Mouse (Mus musculus) mouse trophoblast stem cell (cell line): ENCODE measurements around the gene Mdp1.

Source experiments
- in situ Hi-C, 2 experiments: fragments of 300-500 bp; cut with MseI, MboI; formaldehyde crosslinking; loops; 2 replicates in 1 of 2; 3 replicates in 1 of 2; pipeline ENCODE4 v1.15.1; 2025

Mdp1 gene

DNA sequence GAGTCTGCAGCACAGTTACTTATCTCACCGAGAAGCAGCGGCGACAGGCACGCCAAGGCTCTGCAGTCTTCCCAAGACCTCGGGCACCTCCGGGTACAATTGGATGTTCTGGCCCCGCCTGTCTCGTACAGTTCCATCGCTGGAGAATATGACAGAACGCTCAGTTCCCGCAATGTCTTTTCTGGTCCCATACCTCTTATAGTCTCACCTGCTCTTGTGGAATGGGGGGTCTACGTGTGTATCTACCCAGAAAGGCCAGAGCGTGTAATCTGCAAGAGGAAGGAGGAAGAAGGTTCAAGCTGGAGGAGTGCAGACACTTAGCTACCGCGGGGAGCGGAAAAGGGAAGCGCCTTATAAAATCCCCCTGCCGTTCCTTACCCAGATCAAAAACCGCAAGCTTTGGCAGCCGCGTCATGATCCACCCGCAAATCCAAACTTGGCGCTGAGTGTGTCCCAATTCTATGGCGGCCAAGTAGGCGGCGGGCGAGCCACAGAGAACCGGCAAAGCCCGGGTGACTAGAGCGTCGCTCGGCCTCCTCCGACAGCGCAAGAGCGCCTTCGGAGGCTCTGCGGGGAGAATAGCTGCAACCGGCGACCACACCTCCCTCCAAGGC lies at the start of gene Mdp1:
Gene Mdp1 (minus strand): TSS at position 549 of the 614 bp plus-strand sequence.
- in situ Hi-C loops = no loop called here

DNA sequence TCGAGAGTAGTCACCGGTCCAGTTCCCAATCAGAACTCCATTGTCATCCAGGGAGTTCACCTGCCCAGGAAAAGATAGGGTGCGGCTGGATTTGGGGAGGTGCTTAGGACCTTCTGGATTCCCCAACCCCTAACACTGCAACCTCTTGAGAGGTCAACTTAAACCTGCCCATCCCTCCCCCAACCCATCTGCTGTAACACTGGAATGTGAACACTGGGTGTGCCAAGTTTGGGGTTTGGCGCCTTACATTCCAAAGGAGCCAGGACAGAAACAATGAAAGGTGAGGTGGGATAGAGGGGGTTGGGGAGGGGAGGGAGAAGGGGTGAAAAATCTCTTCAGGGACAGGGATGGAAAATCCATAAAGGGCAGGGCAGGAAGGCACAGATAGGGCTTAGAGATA lies 49.2 kb upstream of the Mdp1 start:
- in situ Hi-C loops = no loop called here

DNA sequence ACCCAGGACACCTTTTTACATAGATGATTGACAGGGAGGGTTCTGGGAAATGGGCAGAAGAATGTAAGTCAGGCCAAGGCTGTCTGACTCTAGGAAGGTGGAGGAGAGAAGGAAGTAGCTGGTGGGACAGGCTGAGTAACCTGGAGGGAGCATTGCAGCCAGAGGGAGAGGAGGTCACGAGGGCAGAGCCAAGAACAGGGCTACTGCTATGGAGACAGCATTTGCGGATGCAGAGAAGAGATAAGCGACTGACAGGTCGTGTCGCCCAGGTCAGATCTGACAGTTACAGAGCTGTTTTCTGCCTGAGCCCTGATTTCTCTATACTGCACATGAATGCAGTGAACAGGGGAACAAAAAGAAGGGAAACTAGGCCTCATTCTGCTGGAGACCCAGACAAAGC lies 47.1 kb upstream of the Mdp1 start:
- in situ Hi-C loops = no loop called here

DNA sequence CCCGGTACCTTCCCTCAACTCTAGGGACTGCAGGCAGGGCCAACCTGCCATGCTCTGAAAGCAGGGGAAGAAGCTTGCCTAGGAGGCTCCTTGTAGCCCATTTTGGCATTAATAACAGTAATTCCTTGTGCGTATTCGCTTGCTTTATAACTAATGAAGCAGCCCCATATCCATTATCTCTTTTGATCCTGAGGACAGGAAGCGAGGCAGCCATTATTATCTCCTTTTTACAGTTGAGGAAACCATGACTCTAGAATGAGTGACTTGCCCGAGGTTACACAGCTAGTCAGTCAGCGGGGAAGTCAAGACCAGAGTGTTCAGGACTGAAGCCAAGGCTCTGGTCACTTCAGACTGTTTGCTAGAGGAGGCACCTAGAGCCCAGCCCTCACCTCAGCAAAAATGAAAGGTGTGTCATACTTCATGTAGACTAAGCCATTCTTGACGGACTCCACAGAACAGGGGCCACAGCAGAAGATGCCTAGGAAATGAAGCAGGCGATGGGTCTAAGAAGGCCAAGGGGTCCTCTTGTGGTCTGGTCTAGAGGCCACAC lies 45.8 kb upstream of the Mdp1 start:
- in situ Hi-C loops = no loop called here

DNA sequence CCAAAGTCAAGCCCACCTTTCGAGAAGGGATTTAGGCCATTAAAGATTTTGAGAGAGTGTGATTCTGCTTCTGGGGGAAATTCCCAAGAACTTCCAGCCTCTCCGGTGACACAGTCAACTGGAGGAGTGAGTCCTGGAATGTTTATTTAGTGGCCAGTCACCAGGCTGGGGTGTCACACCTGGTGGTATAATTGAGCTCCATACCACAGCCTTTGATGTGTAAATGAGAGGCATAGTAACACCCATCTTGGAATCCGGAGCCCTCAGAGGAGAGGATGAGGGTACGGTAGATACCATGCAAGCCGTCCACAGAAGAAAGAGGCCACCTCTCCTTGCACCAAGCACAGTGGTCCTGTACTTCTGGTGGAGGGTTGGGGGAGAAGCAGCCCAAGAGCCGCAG lies 42.5 kb upstream of the Mdp1 start:
- in situ Hi-C loops = no loop called here

DNA sequence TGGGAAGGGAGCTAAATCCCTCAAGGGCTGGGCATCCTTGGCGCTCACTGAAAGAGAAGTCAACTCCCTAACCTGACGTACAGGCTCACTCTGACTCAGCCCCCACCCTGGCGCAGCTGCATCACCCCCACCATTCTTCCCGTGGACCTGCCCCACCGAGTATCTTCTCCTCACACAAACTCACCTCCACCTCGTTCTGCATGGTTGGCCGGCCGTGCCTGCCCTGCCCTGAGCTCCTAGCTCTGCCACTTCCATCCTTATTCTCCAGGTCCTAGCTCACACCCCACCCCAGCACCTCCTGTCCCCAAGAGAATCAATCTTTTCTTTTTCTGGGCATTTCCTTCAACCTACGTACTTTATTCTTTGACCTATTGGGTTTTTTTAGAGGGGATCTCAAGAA lies 40.8 kb upstream of the Mdp1 start:
- in situ Hi-C loops = no loop called here

DNA sequence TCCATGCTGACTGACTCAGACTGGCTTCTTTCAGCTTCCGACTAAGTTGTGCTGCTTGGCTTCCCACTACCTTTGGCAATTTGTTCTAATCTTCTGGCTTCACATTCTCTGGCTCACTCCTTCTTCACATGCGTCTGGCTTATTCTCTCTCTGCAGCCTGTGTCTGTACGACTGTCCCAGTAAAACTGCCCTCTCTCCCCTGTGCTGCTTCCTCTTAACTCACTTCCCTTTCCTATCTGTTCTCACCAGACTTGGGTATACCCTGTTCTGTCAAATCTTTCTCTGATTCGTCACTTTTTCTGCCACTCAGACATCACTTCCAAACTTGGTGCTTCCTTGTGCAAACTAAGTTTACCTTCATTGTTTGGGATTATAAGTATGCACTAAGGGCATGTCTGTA lies 36.9 kb upstream of the Mdp1 start:
- in situ Hi-C loops = no loop called here

DNA sequence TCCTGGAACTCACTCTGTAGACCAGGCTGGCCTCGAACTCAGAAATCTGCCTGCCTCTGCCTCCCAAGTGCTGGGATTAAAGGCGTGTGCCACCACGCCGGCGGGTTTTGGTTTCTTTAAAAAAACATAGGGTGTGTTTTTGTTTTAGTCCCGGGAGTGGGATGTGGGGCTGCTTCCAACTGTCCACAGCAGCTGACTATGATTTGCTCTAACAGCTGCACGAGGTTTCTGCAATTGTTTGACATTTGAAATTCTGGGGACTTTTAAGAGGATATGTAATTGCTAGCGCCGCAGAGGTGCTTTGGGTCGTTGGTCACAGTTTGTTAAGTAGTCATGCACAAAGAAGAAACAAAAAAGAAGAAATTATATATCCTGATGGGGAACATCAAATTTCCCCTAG lies 29.1 kb upstream of the Mdp1 start:
- in situ Hi-C loops = no loop called here

DNA sequence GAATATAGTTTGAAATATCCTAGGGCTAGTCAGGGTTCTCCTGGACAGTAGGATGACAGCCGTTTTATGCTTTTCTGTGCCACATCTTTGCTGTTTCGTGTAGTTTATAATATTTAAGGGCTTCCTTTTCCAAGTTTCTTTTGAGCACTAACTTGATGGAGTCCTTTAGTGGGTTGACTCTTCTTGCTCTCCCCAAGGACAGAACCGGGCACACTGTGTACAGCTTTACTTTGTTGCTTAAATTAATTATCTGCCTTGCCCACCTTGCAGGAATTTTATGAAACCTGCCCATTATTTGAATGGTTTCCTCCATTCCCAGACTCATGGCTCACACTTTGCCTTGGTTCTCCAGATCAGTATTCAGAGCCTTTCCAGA lies 21.8 kb upstream of the Mdp1 start:
- in situ Hi-C loops = loop anchor here (5.0 kb wide), 1 partner anchor 60 kb away; no protein-coding TSS in a partner anchor

DNA sequence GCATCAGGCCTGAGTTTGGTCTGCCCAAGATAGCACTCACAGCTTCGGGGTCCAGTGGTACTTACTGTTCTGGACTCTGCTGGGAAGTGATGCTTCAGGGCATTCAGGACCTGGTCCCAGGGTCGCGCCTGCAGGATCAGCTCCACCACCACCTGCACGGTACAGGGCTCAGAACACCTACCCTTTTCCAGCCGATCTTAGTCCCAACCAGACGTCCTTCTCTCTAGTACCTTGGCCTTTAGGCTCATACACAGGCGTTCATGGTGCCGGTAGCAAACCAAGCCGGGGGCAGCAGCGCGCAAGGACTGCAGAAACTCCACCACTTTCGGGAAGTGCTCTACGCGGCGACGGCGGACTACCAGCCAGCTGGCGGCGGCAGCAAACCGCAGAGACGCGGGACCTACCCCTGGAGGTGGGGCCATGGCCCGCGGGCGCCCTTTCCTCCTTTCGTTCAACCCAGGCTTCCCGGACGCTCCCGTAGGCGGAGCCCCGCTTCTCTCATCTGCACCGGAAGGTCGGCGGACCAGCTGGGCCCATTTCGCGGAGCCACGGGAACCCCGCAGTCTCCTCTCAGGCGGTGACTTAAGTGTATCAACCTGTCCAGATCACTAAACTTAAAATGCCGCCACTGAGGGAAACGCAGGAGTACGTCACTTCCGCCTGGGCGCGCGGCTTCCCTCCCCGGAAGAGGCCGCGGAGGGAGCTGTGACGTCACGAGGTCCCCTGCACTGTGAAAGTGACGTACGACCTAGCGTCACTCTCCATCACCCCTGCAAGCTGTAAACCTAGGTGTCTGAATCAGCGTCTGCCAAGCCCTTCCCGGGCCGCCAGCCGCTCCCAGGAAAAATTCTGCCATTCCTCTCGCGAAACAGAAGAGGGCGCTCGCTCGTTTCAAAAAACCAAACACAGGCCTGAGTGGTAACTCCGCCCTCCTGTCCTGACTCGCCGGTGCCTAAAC lies 21.1 kb upstream of the Mdp1 start, which contains the start of gene Tinf2:
Gene Tinf2 (minus strand): TSS at position 661 of the 958 bp plus-strand sequence.
- in situ Hi-C loops = loop anchor here (5.0 kb wide), 1 partner anchor 61 kb away; no protein-coding TSS in a partner anchor

DNA sequence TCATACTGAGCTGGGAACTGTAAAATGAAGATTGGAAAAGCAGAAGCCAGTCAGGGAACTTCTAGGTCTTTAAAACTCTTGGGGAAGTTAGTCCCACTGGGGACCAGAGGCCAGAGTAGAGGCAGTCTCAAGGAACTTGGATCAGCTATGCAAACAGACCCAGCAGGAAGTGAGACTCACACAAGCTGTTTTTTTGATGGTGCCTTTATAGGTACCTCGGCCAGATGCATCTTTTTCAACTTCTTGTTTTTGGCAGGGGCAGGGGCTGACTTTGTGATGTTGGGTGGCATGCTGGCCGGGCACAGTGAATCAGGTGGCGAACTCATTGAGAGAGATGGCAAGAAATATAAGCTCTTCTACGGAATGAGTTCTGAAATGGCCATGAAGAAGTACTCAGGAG lies 17.3 kb upstream of the Mdp1 start:
- in situ Hi-C loops = no loop called here

DNA sequence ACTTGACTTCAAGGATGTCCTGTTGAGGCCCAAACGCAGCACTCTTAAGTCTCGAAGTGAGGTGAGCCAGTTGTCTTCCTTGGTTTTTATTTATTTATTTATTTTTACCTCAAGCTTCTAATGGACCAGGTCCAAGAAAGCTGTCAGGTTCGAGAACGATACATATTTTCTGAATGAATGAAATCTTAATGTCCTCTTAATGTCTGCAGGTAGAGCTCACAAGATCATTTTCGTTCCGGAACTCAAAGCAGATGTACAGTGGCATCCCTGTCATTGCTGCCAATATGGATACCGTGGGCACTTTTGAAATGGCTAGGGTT lies 12.4 kb upstream of the Mdp1 start:
- in situ Hi-C loops = no loop called here

DNA sequence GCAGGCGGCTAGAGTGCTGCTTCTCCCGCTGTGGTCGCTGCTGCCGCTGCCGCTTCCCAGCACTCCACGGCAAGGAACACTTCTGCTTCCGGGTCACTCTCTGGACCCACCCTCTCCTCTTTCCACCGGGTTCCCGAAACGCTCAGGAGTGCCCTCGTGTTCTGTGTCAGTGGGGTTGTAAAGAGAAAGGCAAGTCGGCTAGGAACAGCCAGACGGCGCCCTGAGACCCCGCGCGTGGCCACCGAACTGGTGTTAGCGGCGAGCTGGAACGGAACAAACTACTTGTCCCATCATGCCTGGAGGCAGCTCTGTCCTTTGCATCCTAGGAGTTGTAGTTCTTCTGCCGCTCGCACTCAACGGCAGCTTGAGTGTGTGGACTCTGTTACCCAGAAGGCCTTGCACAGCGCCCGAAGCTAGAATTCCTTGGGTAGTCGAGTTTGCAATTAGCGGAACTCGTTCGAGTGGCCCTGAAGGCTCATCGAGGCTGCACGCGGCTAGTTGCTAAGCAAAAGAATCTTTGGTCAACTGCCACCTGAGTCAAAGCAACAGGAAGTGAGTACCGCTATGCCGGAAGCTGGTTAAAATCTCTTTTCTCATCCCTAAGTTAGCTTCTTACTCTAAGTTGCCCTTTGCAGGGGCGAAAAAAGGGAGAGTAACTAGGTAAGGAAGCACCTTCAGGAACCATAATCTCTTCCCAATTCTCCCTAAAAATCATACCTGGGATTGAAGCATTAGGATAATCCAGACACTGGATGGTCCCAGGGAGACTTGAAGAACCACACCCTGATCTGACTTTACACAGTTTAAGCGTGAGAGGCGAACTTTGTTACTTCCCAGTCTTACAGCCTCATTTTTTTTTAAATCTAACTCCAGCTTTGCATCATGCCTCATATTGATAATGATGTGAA lies 11.8 kb upstream of the Mdp1 start, which contains the start of the genes Gmpr2 and Nedd8:
Gene Gmpr2 (plus strand): TSS at position 109 of the 908 bp plus-strand sequence.
Gene Nedd8 (minus strand): TSS at position 292 of the 908 bp plus-strand sequence.
- in situ Hi-C loops = no loop called here

DNA sequence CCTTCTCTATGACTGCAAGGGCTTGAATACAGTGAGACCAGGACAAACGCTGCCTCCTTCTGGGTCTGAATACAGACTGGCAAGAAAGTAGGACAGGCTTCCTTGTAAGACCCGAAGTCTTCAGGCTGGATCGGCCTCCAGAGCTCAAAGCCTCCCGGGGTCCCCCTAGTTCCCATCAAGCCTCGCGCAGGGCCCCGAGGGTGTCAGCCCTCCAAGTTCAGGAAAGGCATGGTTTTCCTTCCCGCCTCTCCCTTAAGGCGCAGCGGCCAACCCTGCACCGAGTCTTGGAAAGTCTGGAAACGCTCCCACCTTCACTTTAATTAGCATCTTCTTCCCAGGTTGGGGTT lies 11.2 kb upstream of the Mdp1 start:
- in situ Hi-C loops = no loop called here

DNA sequence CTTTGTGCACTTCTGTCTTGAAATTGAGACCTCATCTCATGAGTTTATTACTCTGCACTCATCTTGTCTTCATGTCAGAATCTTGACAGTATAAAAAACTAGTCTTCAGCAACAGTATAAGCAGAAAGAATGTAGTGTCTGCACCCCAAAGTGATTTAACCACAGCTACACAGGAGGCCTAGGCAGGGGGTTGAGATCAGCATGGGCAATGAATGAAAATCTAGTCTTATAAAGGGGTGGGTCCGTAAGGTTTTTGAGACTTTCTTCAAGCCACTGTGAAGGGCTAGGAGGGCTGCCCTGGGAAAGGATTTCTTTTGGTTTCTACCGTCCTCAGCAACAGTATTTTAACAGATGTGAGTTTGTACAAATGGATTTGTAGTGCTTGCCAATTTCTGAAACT lies 328 bp upstream of the Mdp1 start:
- in situ Hi-C loops = no loop called here

DNA sequence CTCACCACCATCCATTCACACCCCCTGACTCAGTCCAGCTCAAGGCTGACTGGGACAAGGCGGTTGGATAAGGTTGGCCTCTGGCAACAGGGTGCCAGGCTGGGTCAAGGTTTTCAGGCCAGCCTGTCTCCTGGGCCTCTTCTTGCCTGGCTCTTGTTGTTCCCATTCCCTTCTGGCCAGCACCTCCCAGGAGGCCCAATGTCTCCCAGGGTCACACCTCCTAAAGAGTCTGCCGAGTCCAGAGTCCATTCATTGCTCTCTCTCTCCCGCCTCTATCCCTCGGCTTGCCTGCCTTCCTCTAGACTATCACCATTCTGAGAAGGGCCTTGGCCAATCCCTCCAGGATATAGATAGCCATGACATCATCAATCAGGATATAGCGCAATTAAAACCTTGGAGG lies 2.3 kb downstream of the Mdp1 start:
- in situ Hi-C loops = no loop called here

DNA sequence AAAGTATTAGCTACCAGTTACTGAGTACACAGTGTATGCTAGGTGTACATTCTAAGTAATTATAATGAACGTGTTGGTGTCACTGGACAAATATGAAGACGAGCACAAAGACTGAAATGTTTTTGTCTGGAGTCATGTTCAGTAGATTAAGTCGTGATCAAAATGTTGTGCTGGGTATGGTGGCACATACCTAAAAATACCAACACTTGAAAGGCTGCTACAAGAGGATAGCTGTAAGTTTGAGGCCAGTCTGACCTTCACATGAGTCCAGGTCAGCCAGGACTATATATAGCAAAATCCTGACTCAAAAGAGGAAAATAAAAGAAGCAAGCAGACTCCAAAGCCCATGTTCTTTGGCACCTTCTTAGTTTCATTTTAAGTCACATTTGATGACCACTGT lies 3.4 kb downstream of the Mdp1 start:
- in situ Hi-C loops = no loop called here

DNA sequence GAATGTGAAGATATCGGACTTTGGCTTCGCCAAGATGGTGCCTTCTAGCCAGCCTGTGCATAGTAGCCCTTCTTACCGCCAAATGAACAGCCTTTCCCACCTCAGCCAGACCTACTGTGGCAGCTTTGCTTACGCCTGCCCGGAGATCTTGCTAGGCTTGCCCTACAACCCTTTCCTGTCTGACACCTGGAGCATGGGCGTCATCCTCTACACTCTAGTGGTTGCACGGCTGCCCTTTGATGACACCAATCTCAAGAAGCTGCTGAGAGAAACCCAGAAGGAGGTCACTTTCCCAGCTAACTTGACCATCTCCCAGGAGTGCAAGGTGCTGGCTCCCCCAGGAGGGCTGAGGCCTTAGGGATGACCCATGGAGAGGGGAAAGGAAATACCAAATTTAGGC lies 8.8 kb downstream of the Mdp1 start:
- in situ Hi-C loops = no loop called here

DNA sequence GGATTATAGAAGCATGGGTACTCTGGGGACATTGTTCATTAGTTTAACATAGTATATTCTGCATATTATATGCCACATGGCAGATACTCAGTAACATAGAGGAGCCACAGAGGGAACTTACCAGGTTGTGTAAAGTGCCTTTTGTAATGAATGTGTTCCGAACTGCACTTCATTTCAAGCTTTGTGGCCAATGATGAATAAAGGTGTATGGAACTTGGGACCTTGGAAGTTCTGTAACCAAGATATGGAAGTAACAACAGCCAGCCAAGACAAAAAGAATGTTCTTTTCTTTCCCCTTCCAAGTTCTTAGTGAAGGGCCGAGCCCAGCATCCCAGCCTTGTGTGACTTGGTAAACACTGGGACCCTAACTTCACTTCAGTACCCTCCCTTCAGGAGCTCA lies 10.4 kb downstream of the Mdp1 start, which contains the start of gene Tssk4:
Gene Tssk4 (plus strand): TSS at position 301 of the 400 bp plus-strand sequence.
- in situ Hi-C loops = no loop called here

DNA sequence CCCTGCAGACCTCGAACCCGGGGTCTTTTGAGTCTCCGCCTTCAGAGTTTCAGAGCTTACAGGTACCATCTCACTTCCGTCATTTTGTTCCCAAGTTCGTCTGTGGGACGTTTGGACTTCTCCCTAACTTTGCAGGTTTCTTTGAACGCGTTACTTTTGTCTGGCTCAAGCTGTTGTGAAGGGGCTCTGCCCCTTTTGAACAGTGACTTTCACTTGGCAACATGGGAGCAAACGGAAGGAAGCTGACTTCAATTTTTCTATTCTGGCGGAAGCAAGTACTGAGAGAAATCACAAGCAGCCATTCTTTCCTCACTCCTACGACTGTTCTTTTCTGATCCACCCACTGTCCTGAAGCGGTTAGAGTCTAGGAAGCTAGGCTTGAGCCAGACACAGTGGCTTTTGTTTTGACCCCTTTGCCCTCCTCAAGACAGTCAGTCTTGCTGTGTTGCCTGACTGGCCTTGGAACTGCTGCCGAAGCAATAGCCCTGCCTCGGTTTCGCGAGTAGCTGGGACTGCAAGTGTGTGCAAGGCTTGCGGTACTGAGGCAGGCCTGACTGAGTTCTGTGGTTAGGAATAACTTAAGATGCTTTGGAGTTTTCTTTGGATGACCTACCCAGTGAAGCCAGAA lies 15.9 kb downstream of the Mdp1 start:
- in situ Hi-C loops = no loop called here
